Mouse (Mus musculus): ENCODE results near the gene Ring1.
"Not testable (repeated sequence)": the region's sequence is repeated elsewhere in the genome, so short reads cannot be mapped to it uniquely, and the experiment has no call there.

Gene Ring1

DNA sequence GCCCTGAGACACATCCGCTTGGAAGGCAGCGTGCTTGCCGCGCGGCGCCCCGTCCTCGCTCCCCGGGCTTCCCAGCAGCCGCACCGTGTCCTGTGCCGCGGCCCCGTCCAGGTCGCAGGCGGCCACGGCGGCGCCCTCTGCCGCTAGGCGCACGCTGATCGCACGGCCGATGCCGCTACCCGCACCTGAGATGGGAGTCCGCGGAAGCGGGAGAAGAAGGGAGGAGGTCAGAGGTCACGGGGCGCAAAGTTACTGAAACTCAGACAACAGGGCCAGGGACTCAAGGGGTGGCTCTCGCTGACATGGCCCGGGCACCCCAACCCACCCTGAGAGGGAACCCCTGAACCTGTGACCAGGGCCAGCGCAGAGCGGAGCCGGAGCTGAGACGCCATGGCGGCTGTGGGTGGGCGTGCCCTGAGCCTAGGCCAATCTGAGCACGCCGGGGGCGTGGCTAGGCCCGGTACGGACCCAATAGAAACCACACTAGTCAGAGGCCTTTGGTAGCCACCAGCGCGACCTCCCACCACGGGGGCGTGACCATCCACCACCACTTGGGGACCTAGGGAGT, 3.3 kb upstream of the Ring1 start, which contains the start of gene H2-Ke6:
TSS of gene H2-Ke6 (minus strand) at position 405 of the 568 bp plus-strand sequence.
- DNase-seq: peak; percentile 88

DNA sequence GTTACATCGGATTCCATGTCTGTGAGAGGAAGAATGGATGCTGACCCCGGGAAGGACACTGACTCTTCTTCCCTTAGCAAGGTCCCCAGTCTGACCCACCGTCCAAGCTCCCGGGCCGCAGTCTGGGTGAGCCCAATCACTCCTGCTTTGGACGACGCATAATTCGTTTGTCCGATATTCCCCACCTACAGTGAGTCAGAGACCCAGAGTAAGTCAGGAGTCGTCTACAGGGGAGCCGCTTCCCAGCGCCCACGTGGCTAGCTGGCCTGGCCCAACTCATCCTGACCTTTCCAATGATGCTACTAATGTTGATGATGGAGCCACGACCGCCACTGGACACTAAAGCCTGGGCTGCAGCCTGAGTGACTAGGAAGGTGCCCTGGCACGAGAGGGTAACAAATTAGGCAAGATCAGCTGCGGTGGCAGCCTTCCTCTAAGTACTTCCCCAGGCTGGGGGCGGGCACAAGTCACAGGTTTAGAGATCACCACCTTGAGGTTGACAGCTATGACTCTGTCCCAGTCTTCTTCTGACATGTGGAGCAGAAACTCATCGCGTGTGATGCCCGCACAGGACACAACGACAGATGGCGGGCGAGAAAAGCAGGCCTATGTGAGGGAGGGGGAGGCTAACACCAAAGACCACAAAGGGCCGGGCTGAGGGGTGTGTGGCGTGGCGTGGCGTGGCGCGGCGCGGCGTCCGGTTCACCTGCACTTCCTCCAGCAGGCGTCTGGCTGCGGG, 2.6 kb upstream of the Ring1 start:
- DNase-seq: no peak

- DNase-seq: no peak
Measured at GRCm38 (mm10) chr17:34026221-34026620, 1.7 kb upstream of the Ring1 start.

DNA sequence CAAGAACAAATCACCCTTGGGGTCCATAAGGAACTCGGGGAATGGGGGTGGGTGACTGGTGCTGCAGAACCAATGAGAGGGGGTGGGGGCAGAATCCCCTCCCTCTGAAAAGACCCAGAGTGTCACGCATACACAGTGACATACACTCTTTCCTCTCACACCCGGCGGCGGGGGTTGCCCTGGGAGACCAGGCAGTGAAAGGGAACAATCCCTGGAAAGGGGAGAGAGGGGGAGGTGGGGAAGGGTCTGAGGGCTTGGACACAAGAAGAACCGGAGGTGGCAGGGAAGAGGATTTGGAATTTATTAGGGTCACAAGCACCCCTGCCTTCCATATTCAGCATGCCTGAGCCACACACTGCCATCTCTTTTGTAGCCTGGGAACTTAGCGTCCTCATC, 1.3 kb upstream of the Ring1 start:
- peak; percentile 23 for DNase-seq

DNA sequence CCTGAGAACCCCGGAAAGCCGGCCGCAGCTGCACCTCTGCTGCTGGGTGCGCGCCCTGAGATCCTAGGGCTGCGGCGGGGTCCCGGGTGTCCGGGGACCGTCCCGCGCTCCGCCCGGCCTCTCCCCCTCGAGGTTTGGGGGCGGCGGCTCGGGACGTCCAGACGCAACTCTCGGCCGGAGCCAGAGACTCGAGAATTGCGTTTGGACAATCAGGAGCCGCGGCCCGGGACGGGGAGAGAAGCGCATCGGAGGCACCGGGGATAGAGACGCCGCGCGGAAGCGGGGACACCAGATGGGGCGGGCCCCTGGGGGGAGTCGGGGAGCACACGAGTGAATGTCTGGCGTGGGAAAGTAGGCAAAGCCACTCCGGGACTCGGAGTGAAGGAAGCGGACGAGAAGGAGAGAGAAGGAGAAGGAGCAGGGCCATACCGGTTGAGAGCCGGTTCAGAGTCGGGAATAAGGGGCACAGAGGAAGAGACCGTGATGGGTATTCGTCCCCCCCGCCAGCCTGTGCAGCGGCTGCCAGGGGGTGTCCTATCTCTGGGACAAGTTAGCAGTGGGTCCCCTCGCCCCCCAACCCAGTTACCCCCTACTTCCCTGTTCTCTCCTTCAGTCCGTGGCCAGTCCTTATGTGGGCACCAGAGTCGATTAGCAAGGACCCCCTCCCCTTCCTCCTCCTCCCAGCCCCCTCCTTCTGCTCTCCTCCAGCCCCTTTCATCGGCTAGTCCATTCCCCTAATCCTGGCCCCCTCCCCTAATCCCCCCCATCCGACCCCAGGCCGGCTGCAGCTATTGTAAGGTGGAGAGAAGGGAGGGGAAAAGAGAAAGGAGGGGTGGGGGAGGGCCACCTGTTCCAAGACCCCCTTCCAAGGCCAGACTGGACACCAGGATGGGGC, 628 bp upstream of the Ring1 start:
- peak; percentile 55 for DNase-seq

DNA sequence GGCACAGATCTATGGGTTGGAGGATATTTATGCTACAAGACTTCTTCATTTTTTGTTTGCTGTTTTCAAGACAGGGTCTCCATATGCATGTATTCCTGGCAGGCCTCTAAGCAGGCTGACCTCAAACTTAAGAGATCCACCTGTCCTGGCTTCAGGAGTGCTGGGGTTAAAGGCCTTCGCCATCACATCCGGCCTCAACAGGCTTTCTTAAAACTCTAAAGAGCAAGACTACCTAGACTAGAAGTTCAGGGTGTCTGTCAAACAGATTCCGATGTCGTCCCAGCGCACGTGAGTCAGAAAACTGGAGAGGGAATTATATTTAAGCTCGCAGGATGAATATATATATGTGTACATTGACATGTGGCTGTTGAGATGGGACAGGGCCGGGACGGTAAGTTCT, 802 bp downstream of the Ring1 start:
- DNase-seq: no peak

DNA sequence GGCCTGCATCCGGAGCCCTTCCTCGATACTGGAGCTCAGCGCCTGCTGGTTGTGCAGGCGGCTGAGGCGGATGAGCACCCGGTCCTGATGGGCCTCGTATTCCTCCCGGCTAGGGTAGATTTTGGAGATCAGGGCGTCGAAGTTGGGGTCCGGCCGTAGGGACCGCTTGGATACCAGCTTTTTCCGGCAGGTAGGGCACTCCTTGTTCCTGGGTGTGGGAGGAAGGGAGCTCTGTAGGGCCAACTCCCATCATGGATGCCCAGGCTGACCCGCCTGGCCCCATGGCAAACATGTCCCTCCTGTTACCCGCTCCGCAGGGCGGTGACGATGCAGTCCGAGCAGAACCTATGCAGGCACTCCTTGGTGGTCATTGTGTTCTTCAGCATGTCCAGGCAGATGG, 1.5 kb downstream of the Ring1 start:
- no peak for DNase-seq

- DNase-seq: no peak
Measured at GRCm38 (mm10) chr17:34022414-34022783, 2.1 kb downstream of the Ring1 start.

DNA sequence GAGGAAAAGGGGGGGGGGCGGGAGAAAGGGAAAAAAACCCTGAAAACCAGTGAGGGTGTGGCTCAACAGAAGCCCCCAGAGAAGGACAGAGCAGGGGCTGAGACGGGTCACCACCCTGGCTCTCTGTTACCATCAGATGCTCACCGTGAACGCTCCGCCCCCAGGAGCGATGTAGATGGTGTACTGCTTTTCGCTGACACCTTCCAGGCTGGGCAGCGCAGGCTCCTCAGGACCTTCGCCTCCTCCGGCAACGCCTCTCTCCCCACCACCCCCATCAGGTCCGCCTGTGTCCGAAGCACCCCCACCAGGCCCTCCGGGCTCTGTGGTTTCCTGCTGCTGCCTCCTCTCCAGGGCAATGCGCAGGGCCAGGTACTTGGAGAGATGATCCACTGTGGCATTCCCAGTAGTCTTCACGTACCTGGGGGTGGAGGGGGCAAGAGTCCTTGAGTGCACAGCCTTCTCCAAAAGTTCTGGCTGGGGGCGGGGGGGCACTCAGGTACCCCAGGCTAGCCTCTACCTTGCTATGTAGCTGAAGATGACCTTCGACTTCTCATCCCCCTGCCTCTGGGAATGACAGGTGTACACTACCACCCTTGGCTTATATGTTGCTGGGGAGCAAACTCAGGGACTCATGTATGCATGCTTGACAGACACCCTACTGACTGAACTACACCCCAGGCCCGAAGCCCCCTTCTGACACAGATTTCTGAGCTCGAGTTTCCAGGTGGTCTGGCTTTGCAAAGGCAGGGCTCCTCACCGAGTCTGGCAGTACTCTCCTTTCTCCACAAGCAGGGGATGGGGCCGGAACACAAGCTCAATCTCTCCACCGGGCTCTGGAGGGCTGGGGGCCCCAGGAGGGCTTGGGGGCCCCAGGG, 2.7 kb downstream of the Ring1 start:
- DNase-seq: no peak

DNA sequence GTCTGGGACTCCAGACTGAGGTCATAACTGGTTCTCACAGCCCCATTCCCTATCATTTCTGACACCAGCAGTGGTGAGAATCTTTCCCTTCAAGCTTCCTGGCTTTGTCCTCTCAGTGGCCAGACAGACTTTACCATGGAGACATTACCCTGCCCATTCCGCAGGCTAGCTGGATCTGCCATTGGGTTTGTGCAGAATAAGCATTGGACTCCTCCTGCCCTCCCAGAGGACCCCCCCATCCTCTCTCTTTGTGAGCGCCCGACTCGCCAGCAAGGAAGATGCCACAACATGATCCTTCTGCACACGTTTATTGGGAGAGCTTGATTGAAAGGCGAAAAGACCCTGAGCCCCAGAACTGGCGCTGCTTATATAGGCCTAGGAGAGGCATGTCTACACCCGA, 11.0 kb downstream of the Ring1 start:
- DNase-seq: no peak

DNA sequence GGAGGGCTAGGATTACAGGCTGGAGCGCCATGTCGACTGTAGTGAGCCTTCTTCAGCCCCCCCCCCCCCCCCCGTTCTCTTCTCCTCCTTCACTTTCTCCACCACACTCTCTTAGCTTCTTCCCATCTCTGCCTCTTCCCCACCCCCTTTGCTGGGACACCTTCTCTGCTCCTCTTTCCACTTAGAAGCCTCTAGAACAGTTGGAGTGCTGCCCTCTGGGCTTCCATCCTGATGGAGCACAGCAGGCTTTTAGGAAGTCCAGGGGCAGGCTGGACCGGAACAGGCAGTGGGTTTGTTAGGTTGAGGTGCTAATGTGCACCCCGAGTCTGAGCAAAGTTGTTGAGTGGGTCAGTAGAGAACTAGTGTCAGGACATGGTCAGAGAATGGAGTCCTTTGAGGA, 14.3 kb downstream of the Ring1 start:
- DNase-seq: no peak

GRCm38 (mm10) chr17:34006570-34006969, 17.9 kb downstream of the Ring1 start:
- DNase-seq: no peak

GRCm38 (mm10) chr17:34003426-34003825, 21.1 kb downstream of the Ring1 start:
- peak; percentile 50 for DNase-seq

DNA sequence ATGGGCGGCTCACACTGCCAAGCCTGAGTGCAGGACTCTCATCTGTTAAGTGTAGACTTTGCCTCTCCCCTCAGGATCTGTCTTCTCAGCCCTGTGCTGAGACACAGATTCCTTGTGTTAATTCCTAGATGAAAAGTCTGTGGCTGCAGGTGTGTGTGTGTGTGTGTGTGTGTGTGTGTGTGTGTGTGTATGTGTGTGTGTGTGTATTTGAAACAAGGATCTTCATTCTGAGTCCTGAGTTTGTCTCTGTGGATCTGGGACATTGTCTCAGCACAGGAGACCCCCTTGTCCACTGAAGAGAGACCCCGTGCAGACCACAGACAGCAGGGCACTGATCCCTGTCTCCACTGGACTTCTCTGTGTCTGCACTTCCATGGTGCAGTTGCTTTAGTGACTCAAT, 23.7 kb downstream of the Ring1 start:
- not testable (repeated sequence) for DNase-seq

DNA sequence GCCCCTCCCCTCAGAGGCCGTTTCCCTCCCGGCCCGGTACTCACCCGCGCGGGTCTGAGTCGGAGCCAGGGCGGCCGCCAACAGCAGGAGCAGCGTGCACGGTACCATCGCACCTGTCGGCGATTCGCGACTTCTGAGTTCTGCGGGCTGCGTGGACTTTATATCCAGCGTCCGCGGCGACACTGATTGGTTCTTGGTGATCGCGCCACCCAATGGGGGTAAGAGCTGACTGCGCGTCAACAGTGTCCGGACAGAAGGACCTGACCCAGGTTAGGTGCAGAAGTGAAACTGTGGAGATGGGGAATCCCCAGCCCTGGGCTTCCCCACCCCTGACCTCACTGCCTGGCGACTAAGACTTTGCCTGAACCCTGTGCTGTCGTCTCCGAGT, 24.3 kb downstream of the Ring1 start, which contains the start of gene H2-K1:
TSS of gene H2-K1 (minus strand) at position 198 of the 388 bp plus-strand sequence.
- DNase-seq: peak; percentile 70

- DNase-seq: no peak
Measured at GRCm38 (mm10) chr17:33999341-34000149, 24.9 kb downstream of the Ring1 start.

DNA sequence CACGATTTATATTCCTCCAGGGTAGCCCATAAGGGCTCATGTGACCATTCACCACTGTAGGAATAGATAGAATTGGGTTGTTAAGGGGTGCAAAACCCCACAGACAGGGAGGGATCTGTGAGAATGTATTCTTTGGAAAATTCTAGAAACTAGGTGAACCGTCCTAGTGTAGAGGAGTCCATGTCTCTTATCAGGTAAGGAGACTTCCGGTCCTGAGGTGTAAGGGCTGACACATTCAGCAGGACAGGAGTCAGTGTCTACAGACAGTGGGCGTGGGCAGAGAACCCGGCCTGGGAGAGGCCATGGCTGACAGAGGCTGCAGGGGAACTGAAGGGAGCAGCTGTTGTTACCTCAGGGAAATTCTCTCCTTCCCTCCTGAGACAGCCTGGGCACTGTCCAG, 25.8 kb downstream of the Ring1 start:
- not testable (repeated sequence) for DNase-seq

DNA sequence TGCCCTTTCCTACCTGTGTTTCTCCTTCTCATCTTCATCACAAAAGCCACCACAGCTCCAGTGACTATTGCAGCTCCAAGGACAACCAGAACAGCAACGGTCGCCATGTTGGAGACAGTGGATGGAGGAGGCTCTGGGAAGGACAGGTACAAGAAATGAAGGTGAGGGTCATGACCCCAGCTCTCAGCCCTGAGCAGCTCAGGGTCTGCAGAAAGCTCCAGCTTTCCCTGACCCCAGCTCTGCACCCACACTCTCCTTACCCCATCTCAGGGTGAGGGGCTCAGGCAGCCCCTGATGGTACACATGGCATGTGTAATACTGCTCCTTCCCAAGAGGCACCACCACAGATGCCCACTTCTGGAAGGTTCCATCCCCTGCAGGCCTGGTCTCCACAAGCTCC, 27.5 kb downstream of the Ring1 start:
- DNase-seq: not testable (repeated sequence)

GRCm38 (mm10) chr17:33995651-33996050, 28.8 kb downstream of the Ring1 start:
- no peak for DNase-seq

DNA sequence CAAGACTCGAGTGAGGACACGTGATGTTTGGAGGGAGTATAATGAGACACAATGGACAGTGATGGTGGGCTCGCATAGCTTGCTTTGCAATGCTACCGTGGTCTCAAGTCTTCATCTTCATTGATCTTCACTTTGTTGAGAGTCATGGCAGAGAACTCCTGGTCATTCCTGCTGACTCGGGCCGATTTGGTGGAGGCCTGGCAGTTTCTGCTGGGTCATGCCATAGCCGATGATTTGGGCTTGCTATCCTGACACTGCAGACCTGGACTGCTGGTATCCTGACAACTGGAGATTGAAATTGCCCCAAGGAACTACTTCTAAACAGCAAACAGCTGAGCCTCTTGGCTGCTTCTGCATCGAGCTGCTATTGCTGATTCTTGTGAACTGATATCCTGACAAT, 29.5 kb downstream of the Ring1 start:
- DNase-seq: no peak

DNA sequence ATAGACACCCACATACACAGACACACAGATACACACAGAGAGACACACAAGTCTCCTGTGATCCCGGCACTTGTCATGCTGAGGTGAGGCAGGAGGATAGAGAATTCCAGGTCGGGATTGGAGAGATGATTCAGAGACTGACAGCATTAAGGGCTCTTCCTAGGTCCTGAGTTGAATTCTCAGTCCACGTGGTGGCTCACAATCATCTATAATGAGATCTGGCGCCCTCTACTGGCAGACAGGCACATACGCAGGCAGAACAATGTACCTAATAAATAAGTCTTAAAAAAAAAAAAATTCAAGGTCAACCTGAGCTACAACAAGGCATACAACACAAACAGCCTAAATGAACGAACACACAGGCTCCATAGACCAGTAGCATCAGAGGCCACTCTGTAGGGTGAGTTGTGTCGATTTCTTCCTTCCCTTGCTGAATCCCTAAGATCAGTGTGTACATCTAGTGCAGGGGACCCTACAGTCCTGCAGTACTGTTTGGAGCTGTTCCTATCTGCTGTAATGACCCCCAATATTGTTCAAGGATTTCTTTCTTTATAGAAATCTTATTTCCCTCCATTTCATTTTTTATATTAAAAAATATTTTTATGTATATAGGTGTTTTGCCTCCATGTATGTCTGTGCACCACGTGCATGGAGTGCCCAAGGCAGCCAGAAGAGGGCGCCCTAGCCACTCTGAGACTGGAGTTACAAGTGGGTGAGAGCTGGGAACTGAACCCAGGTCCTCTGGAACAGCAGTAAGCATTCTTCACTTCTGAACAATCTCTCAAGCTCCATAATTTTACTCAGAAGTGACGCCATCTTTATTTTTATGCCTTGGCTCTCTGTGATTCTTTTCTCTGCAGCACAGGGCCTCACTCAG, 32.5 kb downstream of the Ring1 start:
- peak; percentile 54 for DNase-seq

Data from right cerebral cortex, postnatal 14 days (tissue).